ENCODE assay signal across 27 mouse cellular contexts in genomic region chr9:117636492-117636891, GRCm38 (mm10). TPM values are rescaled to one million over a fixed set of nuclear protein-coding genes. Genes with fewer than 3 reads are reported as not detected.
DNase-seq lines count a peak whose midpoint lies in the region; ATAC-seq and TF ChIP-seq lines count a peak whose summit lies in the region.
"Had no signal": no experiment of that assay in that cellular context is flagged by ENCODE, and none has a peak within 500 bp of the region (broad histone marks: within the 10 kb centered on the region; RNA-seq: fewer than 3 reads in every experiment).

No protein-coding gene starts in this region.

- H3K27ac ChIP-seq in heart, embryonic 10.5 days: no peak overlapping the region
- H3K27ac ChIP-seq in heart, embryonic 12.5 days (ENCODE audit: poor library complexity, severe bottlenecking): no peak overlapping the region
- H3K27ac ChIP-seq in lung, embryonic 14.5 days (ENCODE audit: low read depth): no peak overlapping the region
- H3K27ac ChIP-seq: embryonic facial prominence, embryonic 10.5 days; embryonic facial prominence, embryonic 15.5 days; forebrain, embryonic 12.5 days; hindbrain, embryonic 12.5 days; liver, embryonic 14.5 days had no signal

- H3K9me3 ChIP-seq in heart, embryonic 10.5 days: no peaks in the 10 kb centered on the region
- 0 out of 2 replicates have a peak, but pooled peaks cover 3% of the 10 kb centered on the region for H3K9me3 ChIP-seq in heart, embryonic 12.5 days (replicated peaks)
- H3K9me3 ChIP-seq in lung, embryonic 14.5 days (ENCODE audit: low read depth, low read length): no peaks in the 10 kb centered on the region
- H3K9me3 ChIP-seq: embryonic facial prominence, embryonic 10.5 days; embryonic facial prominence, embryonic 15.5 days; forebrain, embryonic 12.5 days; hindbrain, embryonic 12.5 days had no signal

- no peak overlapping the region for H3K4me3 ChIP-seq in heart, embryonic 10.5 days
- H3K4me3 ChIP-seq in heart, embryonic 12.5 days: no peak overlapping the region
- no peak overlapping the region for H3K4me3 ChIP-seq in lung, embryonic 14.5 days (ENCODE audit: low read depth, low read length)
- H3K4me3 ChIP-seq: embryonic facial prominence, embryonic 10.5 days; embryonic facial prominence, embryonic 15.5 days; forebrain, embryonic 12.5 days; hindbrain, embryonic 12.5 days had no signal

- H3K9ac ChIP-seq in heart, embryonic 12.5 days: no peak overlapping the region
- no peak overlapping the region for H3K9ac ChIP-seq in lung, embryonic 14.5 days
- H3K9ac ChIP-seq: embryonic facial prominence, embryonic 15.5 days; forebrain, embryonic 12.5 days; hindbrain, embryonic 12.5 days; liver, embryonic 14.5 days had no signal

- no peaks in the 10 kb centered on the region for H3K36me3 ChIP-seq in heart, embryonic 10.5 days
- H3K36me3 ChIP-seq in heart, embryonic 12.5 days: no peaks in the 10 kb centered on the region
- H3K36me3 ChIP-seq in lung, embryonic 14.5 days (ENCODE audit: insufficient read depth): no peaks in the 10 kb centered on the region
- H3K36me3 ChIP-seq: embryonic facial prominence, embryonic 10.5 days; embryonic facial prominence, embryonic 15.5 days; forebrain, embryonic 12.5 days; hindbrain, embryonic 12.5 days had no signal

- peak; percentile 51 for DNase-seq in heart, embryonic 10.5 days (ENCODE audit: low spot score)
- DNase-seq in lung, embryonic 14.5 days: no peak
- DNase-seq in lung, postnatal 14 days: no peak
- peak; percentile 4 for DNase-seq in ES-CJ7 (ENCODE audit: low read depth, low spot score)
- peak; percentile 5 for DNase-seq in testis, postnatal 14 days (ENCODE audit: low spot score)
- no peak for DNase-seq in retina, postnatal 1 day
- DNase-seq: adrenal gland, postnatal 25 days; cerebellum, adult 2 months; cerebellum, postnatal 14 days; gastrocnemius, postnatal 14 days; heart, postnatal 36 days; kidney, adult 18-20 months; layer of hippocampus, postnatal 36 days; left cerebral cortex, postnatal 4 days; liver; lung, adult 2 months; lung, postnatal 4 days; midbrain, embryonic 14.5 days; right cerebral cortex, adult 18-20 months; spleen, adult 18-20 months had no signal

- ATAC-seq in heart, embryonic 12.5 days (ENCODE audit: insufficient number of reproducible peaks, low FRiP score): no peak
- ATAC-seq in lung, embryonic 14.5 days (ENCODE audit: insufficient read depth): no peak

- peaks cover 10% of the 10 kb centered on the region for H3K4me1 ChIP-seq in heart, embryonic 10.5 days
- H3K4me1 ChIP-seq in heart, embryonic 12.5 days (replicated peaks): peaks cover 12% of the 10 kb centered on the region; the same call in 1 of the 2 replicates
- no peaks in the 10 kb centered on the region for H3K4me1 ChIP-seq in lung, embryonic 14.5 days (ENCODE audit: insufficient read depth)
- H3K4me1 ChIP-seq: embryonic facial prominence, embryonic 10.5 days; embryonic facial prominence, embryonic 15.5 days; forebrain, embryonic 12.5 days; hindbrain, embryonic 12.5 days had no signal

- H3K27me3 ChIP-seq in heart, embryonic 10.5 days (ENCODE audit: insufficient read depth, poor library complexity, severe bottlenecking): no peaks in the 10 kb centered on the region
- H3K27me3 ChIP-seq in heart, embryonic 12.5 days (replicated peaks): no peaks in the 10 kb centered on the region; the same call in 1 of the 2 replicates
- no peaks in the 10 kb centered on the region for H3K27me3 ChIP-seq in lung, embryonic 14.5 days (ENCODE audit: insufficient read depth, low read length)
- H3K27me3 ChIP-seq: CH12.LX; embryonic facial prominence, embryonic 15.5 days; forebrain, embryonic 12.5 days had no signal

- H3K4me2 ChIP-seq in heart, embryonic 12.5 days: no peak overlapping the region
- H3K4me2 ChIP-seq in lung, embryonic 14.5 days: no peak overlapping the region
- H3K4me2 ChIP-seq: embryonic facial prominence, embryonic 15.5 days; forebrain, embryonic 12.5 days; hindbrain, embryonic 12.5 days had no signal

- 80% methylated on average over 8 of the region's 8 CpGs for WGBS in heart, embryonic 10.5 days
- WGBS in heart, embryonic 12.5 days: 73% methylated on average over 8 of the region's 8 CpGs
- 73% methylated on average over 8 of the region's 8 CpGs for WGBS in lung, embryonic 14.5 days

- 0 out of 2 replicates have a peak, but pooled peaks have one; percentile 8 for TF ChIP-seq CTCF in lung, embryonic 14.5 days (IDR thresholded peaks at IDR 0.05; ENCODE audit: low read depth)

RNA-seq across cellular contexts. Expression of gene Rbms3, which starts 6.8 kb away (rescaled TPM):
- 27.8 and 37.5 TPM in 2 replicates for polyA plus RNA-seq in heart, embryonic 10.5 days (2016; fragmentation: Nextera tagmentation; extraction: Ambion mirVana)
- polyA plus RNA-seq in heart, embryonic 12.5 days (2016; fragmentation: Nextera tagmentation; extraction: Ambion mirVana): 42.2 and 44.8 TPM in 2 replicates
- polyA plus RNA-seq in lung, embryonic 14.5 days (2014; fragmentation: Nextera tagmentation; extraction: Ambion mirVana): 116 and 117 TPM in 2 replicates

Comparison
In these comparisons a context has a peak if more than half of its experiments do, and no peak if none do; other contexts are left out.
1. DNase-seq: peak in heart, embryonic 10.5 days (single experiment), ES-CJ7 (single experiment) and testis, postnatal 14 days (single experiment); none in lung, embryonic 14.5 days (single experiment), lung, postnatal 14 days (single experiment) and retina, postnatal 1 day (single experiment).